Mouse (Mus musculus) lung, adult 18-20 months (tissue): Measurements from ENCODE around the gene Fbxw5.
"Not testable (repeated sequence)": the region's sequence is repeated elsewhere in the genome, so short reads cannot be mapped to it uniquely, and the experiment has no call there.

Experiments
- DNase-seq, 2 experiments: peaks; one replicate each; pipeline ENCODE4 v3.0.0; 2022; ENCODE audit warnings: mixed read lengths in 2 of 2

The Fbxw5 gene

GRCm38 (mm10) chr2:25526510-25527302 is 26.2 kb downstream of the Fbxw5 start:
- no peak for DNase-seq

GRCm38 (mm10) chr2:25533707-25534106 is 33.2 kb downstream of the Fbxw5 start:
- DNase-seq: no peak

GRCm38 (mm10) chr2:25534178-25534865 is 33.8 kb downstream of the Fbxw5 start:
- peak; percentile 89 to 90 for DNase-seq

- no peak for DNase-seq
Observed at GRCm38 (mm10) chr2:25534866-25535182, 34.3 kb downstream of the Fbxw5 start.

- no peak for DNase-seq
Observed at GRCm38 (mm10) chr2:25536531-25536930, 36.0 kb downstream of the Fbxw5 start.

GRCm38 (mm10) chr2:25540541-25540948 is 40.0 kb downstream of the Fbxw5 start:
- no peak for DNase-seq

GRCm38 (mm10) chr2:25541644-25542367 is 41.3 kb downstream of the Fbxw5 start:
- peak; percentile 27 to 50 for DNase-seq

- DNase-seq: no peak
Observed at GRCm38 (mm10) chr2:25545996-25546810, 45.7 kb downstream of the Fbxw5 start.

- DNase-seq: peak; percentile 99 to 100
Observed at GRCm38 (mm10) chr2:25546811-25547491, 46.4 kb downstream of the Fbxw5 start, which contains the start of gene Traf2. Traf2 (minus strand) TSS chr2:25546940.

GRCm38 (mm10) chr2:25549021-25549991 is 48.8 kb downstream of the Fbxw5 start:
- DNase-seq: no peak

- peak; percentile 55 to 63 for DNase-seq
Observed at GRCm38 (mm10) chr2:25551186-25551585, 50.6 kb downstream of the Fbxw5 start.

GRCm38 (mm10) chr2:25553171-25553786 is 52.7 kb downstream of the Fbxw5 start:
- DNase-seq: not testable (repeated sequence)
